Mouse (Mus musculus): ENCODE results near the gene Prkce. TPM values are rescaled to one million over a fixed set of nuclear protein-coding genes. Genes with fewer than 3 reads are reported as not detected.

Prkce gene
- polyA plus RNA-seq, 1 experiment from 2014 or later, result 6.3 TPM

GRCm38 (mm10) chr17:86507342-86508211, 340.0 kb downstream of the Prkce start:
- Histone ChIP-seq H3K36me3 (no peaks in the 10 kb centered on the region), H3K27ac (no peak overlapping the region), H3K27me3 (replicated peaks) (no peaks in the 10 kb centered on the region), H3K4me3 (replicated peaks) (no peak overlapping the region), H3K4me1 (peaks cover 4% of the 10 kb centered on the region; the same call in 1 of the 2 replicates), H3K9me3 (no peaks in the 10 kb centered on the region), H3K9ac (no peak overlapping the region), H3K4me2 (no peak overlapping the region)
- 67% methylated on average over 19 of the region's 19 CpGs for WGBS
- ATAC-seq (ENCODE audit: insufficient read depth, low FRiP score, low read depth), result no peak

DNA sequence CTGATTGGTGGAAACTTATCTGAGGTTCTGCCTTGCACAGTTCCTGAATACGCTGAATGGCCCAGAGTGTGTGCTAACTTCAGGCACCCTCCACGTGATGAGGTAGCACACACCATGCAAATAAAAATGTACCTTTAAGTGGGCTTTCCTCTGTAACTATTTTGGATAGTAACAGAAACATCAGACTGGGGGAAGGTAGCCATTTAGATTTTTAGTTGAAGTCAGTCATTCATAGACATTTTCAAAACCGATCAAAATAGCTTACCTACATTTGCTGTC, 340.6 kb downstream of the Prkce start:
- H3K27me3 ChIP-seq (replicated peaks), result no peaks in the 10 kb centered on the region
- H3K4me2 ChIP-seq, result no peak overlapping the region
- no peaks in the 10 kb centered on the region for H3K9me3 ChIP-seq
- peaks cover 4% of the 10 kb centered on the region; the same call in 1 of the 2 replicates for H3K4me1 ChIP-seq
- H3K36me3 ChIP-seq, result no peaks in the 10 kb centered on the region
- WGBS, result 86% methylated on average over 3 of the region's 3 CpGs
- ATAC-seq (ENCODE audit: insufficient read depth, low FRiP score, low read depth), result no peak
- H3K4me3 ChIP-seq (replicated peaks), result no peak overlapping the region
- H3K27ac ChIP-seq, result no peak overlapping the region
- H3K9ac ChIP-seq, result no peak overlapping the region

DNA sequence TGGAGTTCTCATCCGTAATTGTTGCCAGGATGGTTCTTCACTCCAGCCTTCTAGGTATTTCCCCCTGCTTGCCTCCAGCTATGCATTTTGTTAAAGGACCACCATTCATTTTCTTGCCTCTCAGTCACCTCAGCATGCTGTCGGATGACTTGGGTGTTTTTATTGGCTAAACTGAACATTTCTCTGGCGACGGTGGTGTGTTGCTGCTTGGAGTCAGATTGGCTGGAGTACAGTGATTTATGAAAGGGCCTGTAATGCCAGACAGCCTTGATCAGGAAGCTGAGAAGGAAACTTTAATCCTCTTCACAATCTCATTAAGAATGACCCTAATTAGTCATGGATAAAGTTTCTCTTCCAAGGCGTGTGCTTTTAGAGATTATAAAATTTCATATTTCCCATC, 342.3 kb downstream of the Prkce start:
- Histone ChIP-seq H3K4me2 (no peak overlapping the region), H3K27ac (no peak overlapping the region), H3K4me3 (replicated peaks) (no peak overlapping the region), H3K9ac (no peak overlapping the region), H3K36me3 (no peaks in the 10 kb centered on the region), H3K9me3 (no peaks in the 10 kb centered on the region), H3K27me3 (replicated peaks) (no peaks in the 10 kb centered on the region), H3K4me1 (peaks cover 6% of the 10 kb centered on the region; the same call in 1 of the 2 replicates)
- ATAC-seq (ENCODE audit: insufficient read depth, low FRiP score, low read depth), result no peak
- 65% methylated on average over 5 of the region's 5 CpGs for WGBS

GRCm38 (mm10) chr17:86514974-86515620, 347.5 kb downstream of the Prkce start:
- WGBS, result 51% methylated on average over 13 of the region's 13 CpGs
- H3K4me2 ChIP-seq, result no peak overlapping the region
- no peak overlapping the region for H3K9ac ChIP-seq
- no peaks in the 10 kb centered on the region for H3K27me3 ChIP-seq (replicated peaks)
- peaks cover 4% of the 10 kb centered on the region; the same call in 1 of the 2 replicates for H3K4me1 ChIP-seq
- ATAC-seq (ENCODE audit: insufficient read depth, low FRiP score, low read depth), result no peak
- no peaks in the 10 kb centered on the region for H3K36me3 ChIP-seq
- H3K4me3 ChIP-seq (replicated peaks), result no peak overlapping the region
- H3K9me3 ChIP-seq, result no peaks in the 10 kb centered on the region
- H3K27ac ChIP-seq, result no peak overlapping the region

GRCm38 (mm10) chr17:86516630-86517029, 349.0 kb downstream of the Prkce start:
- H3K9me3 ChIP-seq, result no peaks in the 10 kb centered on the region
- no peak for ATAC-seq (ENCODE audit: insufficient read depth, low FRiP score, low read depth)
- no peak overlapping the region for H3K4me2 ChIP-seq
- H3K4me1 ChIP-seq, result peaks cover 4% of the 10 kb centered on the region; the same call in 1 of the 2 replicates
- H3K4me3 ChIP-seq (replicated peaks), result no peak overlapping the region
- H3K27me3 ChIP-seq (replicated peaks), result no peaks in the 10 kb centered on the region
- H3K9ac ChIP-seq, result no peak overlapping the region
- WGBS, result 75% methylated on average over 5 of the region's 5 CpGs
- no peak overlapping the region for H3K27ac ChIP-seq
- no peaks in the 10 kb centered on the region for H3K36me3 ChIP-seq

DNA sequence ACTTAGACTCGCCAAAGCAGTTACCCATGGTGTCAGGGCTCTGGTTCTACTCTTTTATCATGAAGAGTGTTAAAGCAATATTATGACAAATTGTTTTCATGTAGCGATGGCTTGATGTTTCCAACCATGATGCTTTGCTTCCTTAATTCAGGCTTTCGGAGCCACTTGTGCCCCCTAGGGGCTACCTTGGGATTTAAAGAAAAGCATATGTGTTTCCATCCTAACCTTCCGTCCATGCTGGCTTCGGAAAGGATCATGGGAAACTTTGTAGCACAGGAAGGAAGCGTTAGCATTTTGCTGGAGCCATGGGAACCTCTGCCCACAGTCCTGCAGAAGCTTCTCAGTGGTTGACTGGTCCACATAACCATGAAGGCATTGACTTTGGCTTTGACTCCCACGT, 351.0 kb downstream of the Prkce start:
- no peak overlapping the region for H3K4me3 ChIP-seq (replicated peaks)
- 87% methylated on average over 7 of the region's 7 CpGs for WGBS
- no peak overlapping the region for H3K4me2 ChIP-seq
- H3K9me3 ChIP-seq, result no peaks in the 10 kb centered on the region
- H3K9ac ChIP-seq, result no peak overlapping the region
- no peak for ATAC-seq (ENCODE audit: insufficient read depth, low FRiP score, low read depth)
- no peaks in the 10 kb centered on the region for H3K36me3 ChIP-seq
- no peak overlapping the region for H3K27ac ChIP-seq
- peaks cover 4% of the 10 kb centered on the region; the same call in 1 of the 2 replicates for H3K4me1 ChIP-seq
- H3K27me3 ChIP-seq (replicated peaks), result no peaks in the 10 kb centered on the region

DNA sequence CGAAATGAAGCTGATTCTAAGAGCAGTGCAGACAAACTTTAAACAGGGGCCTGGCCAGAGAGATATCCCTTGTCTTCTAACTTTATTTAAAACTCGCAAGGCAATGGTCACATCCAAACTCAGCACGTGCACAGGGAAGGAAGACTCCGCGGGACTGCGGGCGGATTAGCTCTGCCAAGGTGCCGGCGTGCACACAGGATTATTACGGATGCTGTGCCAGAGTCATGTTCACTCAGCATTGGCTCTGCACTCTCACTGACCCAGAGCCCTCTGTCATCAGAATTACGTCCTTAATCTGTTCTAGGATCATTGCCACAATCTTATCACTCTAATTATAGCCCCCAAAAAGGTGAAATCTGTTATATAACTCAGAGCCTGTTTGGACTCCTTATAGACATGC, 353.7 kb downstream of the Prkce start:
- Histone ChIP-seq H3K4me2 (no peak overlapping the region), H3K27ac (no peak overlapping the region), H3K9me3 (no peaks in the 10 kb centered on the region), H3K9ac (no peak overlapping the region), H3K4me3 (replicated peaks) (no peak overlapping the region), H3K36me3 (no peaks in the 10 kb centered on the region), H3K27me3 (replicated peaks) (no peaks in the 10 kb centered on the region), H3K4me1 (no peaks in the 10 kb centered on the region)
- WGBS, result 90% methylated on average over 11 of the region's 11 CpGs
- ATAC-seq (ENCODE audit: insufficient read depth, low FRiP score, low read depth), result no peak

- Histone ChIP-seq H3K36me3 (no peaks in the 10 kb centered on the region), H3K4me2 (no peak overlapping the region), H3K27ac (no peak overlapping the region), H3K4me3 (replicated peaks) (no peak overlapping the region), H3K9ac (no peak overlapping the region), H3K9me3 (no peaks in the 10 kb centered on the region), H3K4me1 (no peaks in the 10 kb centered on the region), H3K27me3 (replicated peaks) (no peaks in the 10 kb centered on the region)
- WGBS, result 80% methylated on average over 5 of the region's 5 CpGs
- ATAC-seq (ENCODE audit: insufficient read depth, low FRiP score, low read depth), result no peak
Observed at GRCm38 (mm10) chr17:86522649-86523048, 355.1 kb downstream of the Prkce start.

DNA sequence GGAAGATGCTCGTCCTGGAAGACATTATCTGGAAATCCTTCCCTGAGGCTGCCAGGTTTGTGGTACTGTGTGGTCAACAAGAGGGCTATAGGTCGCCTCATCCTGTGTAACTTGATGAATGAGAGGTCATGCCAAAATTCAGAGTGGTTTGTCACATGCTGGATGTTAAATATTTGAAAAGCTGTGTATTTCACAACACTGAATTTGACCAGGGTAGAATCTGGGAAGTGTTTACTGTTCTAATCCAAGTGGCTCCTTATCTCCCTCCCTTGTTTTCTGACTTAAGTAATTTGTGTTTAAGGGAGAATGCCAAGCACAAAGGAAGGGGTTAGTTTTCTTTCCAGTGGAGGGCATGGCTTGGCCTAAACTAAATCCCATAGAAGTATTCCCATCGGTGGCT, 355.8 kb downstream of the Prkce start:
- no peak overlapping the region for H3K9ac ChIP-seq
- no peaks in the 10 kb centered on the region for H3K36me3 ChIP-seq
- no peak overlapping the region for H3K4me2 ChIP-seq
- H3K27me3 ChIP-seq (replicated peaks), result no peaks in the 10 kb centered on the region
- H3K27ac ChIP-seq, result no peak overlapping the region
- WGBS, result 45% methylated on average over 3 of the region's 3 CpGs
- H3K4me1 ChIP-seq, result no peaks in the 10 kb centered on the region
- no peak for ATAC-seq (ENCODE audit: insufficient read depth, low FRiP score, low read depth)
- H3K9me3 ChIP-seq, result no peaks in the 10 kb centered on the region
- no peak overlapping the region for H3K4me3 ChIP-seq (replicated peaks)

DNA sequence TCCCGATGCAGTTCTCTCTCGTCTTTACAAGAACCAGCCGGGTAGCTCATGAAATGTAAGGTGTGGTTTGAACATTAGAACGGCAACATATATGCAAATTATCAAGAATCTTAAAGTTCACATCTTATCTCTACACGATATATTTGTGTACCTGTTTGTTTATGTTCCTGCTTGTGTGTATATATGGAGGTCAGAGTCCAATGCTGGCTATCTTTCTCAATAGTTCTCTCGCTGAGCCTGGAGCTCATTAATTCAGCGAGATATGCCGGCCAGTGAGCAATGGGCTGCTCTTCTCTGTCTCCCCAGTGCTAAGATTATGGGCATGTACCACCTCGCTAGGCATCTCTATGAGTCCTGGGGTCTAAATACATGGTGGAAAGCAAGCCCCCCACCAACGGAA, 356.3 kb downstream of the Prkce start:
- Histone ChIP-seq H3K4me1 (no peaks in the 10 kb centered on the region), H3K36me3 (no peaks in the 10 kb centered on the region), H3K9ac (no peak overlapping the region), H3K27me3 (replicated peaks) (no peaks in the 10 kb centered on the region), H3K4me2 (no peak overlapping the region), H3K9me3 (no peaks in the 10 kb centered on the region), H3K4me3 (replicated peaks) (no peak overlapping the region), H3K27ac (no peak overlapping the region)
- 80% methylated on average over 10 of the region's 10 CpGs for WGBS
- ATAC-seq (ENCODE audit: insufficient read depth, low FRiP score, low read depth), result no peak

GRCm38 (mm10) chr17:86525075-86525474, 357.5 kb downstream of the Prkce start:
- no peaks in the 10 kb centered on the region for H3K9me3 ChIP-seq
- peaks cover under 1% of the 10 kb centered on the region; the same call in 1 of the 2 replicates for H3K4me1 ChIP-seq

DNA sequence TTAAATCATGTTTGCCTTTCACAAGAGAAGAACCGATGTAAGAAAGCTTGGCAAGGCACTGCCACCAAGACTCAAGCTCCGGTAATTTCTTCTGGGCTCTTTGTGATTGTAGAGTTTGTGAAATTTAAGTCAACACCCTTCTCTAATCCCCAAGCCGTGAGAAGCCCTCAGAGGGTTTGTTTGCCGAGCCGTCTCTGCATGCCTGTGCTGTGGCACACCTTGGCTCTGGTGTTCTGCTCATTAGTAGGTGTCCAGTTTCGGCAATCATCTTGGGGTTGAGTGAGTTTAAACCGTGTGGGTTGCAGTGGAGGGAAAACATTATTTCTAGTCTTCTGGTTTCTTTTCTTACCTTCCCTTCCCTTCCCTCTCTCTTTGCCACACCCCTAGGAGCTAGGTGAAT, 358.4 kb downstream of the Prkce start:
- no peak overlapping the region for H3K4me2 ChIP-seq
- H3K27me3 ChIP-seq (replicated peaks), result no peaks in the 10 kb centered on the region
- H3K9me3 ChIP-seq, result no peaks in the 10 kb centered on the region
- 64% methylated on average over 7 of the region's 7 CpGs for WGBS
- no peak overlapping the region for H3K4me3 ChIP-seq (replicated peaks)
- peaks cover 4% of the 10 kb centered on the region; the same call in 1 of the 2 replicates for H3K4me1 ChIP-seq
- H3K9ac ChIP-seq, result no peak overlapping the region
- no peak overlapping the region for H3K27ac ChIP-seq
- ATAC-seq (ENCODE audit: insufficient read depth, low FRiP score, low read depth), result no peak
- H3K36me3 ChIP-seq, result no peaks in the 10 kb centered on the region

More at GRCm38 (mm10) chr17:86525075-86525474, 357.5 kb downstream of the Prkce start:
- no peak for ATAC-seq (ENCODE audit: insufficient read depth, low FRiP score, low read depth)
- no peak overlapping the region for H3K4me3 ChIP-seq (replicated peaks)
- H3K27me3 ChIP-seq (replicated peaks), result no peaks in the 10 kb centered on the region
- H3K4me2 ChIP-seq, result no peak overlapping the region
- no peak overlapping the region for H3K27ac ChIP-seq
- 92% methylated on average over 2 of the region's 2 CpGs for WGBS
- H3K36me3 ChIP-seq, result no peaks in the 10 kb centered on the region
- H3K9ac ChIP-seq, result no peak overlapping the region

Measured in stomach, embryonic 15.5 days (tissue).